Mouse (Mus musculus): Measurements from ENCODE around the gene Aym1. TPM values are rescaled to one million over a fixed set of nuclear protein-coding genes. Genes with fewer than 3 reads are reported as not detected.
"Not testable (repeated sequence)": the region's sequence is repeated elsewhere in the genome, so short reads cannot be mapped to it uniquely, and the experiment has no call there.

Gene Aym1
- polyA plus RNA-seq, 1 experiment from 2014 or later, result not detected

GRCm38 (mm10) chr5:113361283-113361682 is 4.2 kb downstream of the Aym1 start:
- WGBS, result 82% methylated on average over 7 of the region's 7 CpGs
- Histone ChIP-seq H3K27ac (no peak overlapping the region), H3K27me3 (peaks cover 19% of the 10 kb centered on the region)

DNA sequence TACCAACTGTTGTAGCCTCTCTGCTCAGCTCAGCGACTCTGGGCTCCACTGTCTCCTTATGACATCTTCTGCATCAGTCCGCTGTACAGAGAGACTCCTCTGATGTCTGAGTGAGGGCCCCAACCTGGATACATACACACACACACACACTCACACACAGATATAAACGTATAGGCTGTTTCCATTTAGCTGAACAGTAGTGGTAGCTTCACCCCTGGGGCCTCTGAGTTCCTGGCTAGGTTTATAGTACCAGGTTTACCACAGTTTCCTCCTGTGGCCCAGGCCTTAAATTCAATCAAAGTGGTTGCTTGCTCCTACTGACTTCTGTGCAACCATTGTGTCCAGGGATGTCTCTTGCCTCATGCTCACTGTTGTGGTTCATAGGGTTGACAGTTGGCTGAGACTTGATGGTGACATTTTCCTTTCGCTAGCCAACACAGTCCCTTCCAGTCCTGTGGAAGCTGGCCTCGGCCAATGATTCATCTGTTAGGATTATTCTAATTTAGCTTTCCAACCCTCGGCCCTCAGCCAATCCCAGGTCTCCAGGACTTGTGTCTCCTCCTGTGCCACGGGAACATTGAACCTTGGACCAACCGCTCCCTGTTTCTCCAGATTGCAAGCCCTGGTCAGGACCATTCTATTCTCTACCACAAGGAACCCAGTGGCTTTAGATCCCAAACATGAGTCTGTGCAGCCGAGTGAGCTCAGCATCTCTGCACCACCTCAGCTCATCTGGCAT is 5.3 kb downstream of the Aym1 start:
- Histone ChIP-seq H3K9me3 (replicated peaks) (no peaks in the 10 kb centered on the region), H3K36me3 (no peaks in the 10 kb centered on the region), H3K27ac (no peak overlapping the region), H3K4me2 (replicated peaks) (no peak overlapping the region), H3K27me3 (peaks cover 9% of the 10 kb centered on the region), H3K4me3 (no peak overlapping the region), H3K4me1 (peaks cover 10% of the 10 kb centered on the region), H3K9ac (no peak overlapping the region)
- 82% methylated on average over 9 of the region's 9 CpGs for WGBS
- no peak for ATAC-seq (ENCODE audit: low FRiP score)

More at GRCm38 (mm10) chr5:113361283-113361682, 4.2 kb downstream of the Aym1 start:
- Histone ChIP-seq H3K9ac (no peak overlapping the region), H3K36me3 (no peaks in the 10 kb centered on the region), H3K4me3 (no peak overlapping the region), H3K4me1 (peaks cover 19% of the 10 kb centered on the region), H3K9me3 (replicated peaks) (no peaks in the 10 kb centered on the region), H3K4me2 (replicated peaks) (no peak overlapping the region)
- ATAC-seq (ENCODE audit: low FRiP score), result no peak

DNA sequence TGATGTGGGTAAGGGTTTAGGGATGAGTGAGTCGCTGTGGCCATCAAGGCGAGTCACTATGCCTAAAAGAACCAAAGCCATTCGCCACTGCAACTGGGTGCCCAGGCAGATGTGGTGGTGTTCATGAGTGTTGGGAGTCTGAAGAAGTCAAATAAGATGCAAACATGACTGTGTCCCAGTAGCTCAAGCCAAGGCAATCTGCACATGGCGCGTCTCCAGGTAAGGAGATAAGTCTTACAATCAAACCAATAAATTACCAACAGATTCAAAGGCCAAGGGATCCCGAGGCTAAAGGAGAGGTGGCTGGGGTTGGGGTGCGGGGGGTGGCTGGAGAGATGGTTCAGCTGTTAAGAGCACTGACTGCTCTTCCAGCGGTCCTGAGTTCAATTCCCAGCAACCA is 6.1 kb downstream of the Aym1 start:
- no peak overlapping the region for H3K4me2 ChIP-seq (replicated peaks)
- ATAC-seq (ENCODE audit: low FRiP score), result no peak
- peaks cover 7% of the 10 kb centered on the region for H3K4me1 ChIP-seq
- H3K36me3 ChIP-seq, result no peaks in the 10 kb centered on the region
- H3K9ac ChIP-seq, result no peak overlapping the region
- no peak overlapping the region for H3K27ac ChIP-seq
- peaks cover 8% of the 10 kb centered on the region; the same call in 1 of the 2 replicates for H3K27me3 ChIP-seq
- H3K9me3 ChIP-seq (replicated peaks), result no peaks in the 10 kb centered on the region
- H3K4me3 ChIP-seq, result no peak overlapping the region
- 94% methylated on average over 8 of the region's 8 CpGs for WGBS

DNA sequence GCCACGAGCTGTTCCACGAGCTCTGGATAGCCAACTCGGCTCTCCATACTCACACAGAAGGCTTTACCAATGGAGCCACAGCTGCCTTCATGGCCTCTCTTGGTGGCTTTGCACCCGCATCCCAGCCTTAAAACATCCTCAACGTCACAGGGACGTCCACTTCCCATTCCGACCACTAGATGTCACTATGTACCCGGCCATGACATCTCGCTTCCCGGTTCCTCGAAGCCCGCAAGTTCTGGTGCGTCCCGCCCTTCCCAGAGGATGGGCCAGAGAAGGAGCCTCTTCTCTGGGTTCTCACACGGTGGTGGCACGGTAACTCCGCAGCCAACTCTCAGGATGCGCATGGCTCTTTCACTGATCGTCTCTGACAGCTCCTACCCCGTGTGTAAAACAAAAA is 8.8 kb downstream of the Aym1 start:
- 5% methylated on average over 20 of the region's 20 CpGs for WGBS
- Histone ChIP-seq H3K4me3 (no peak overlapping the region), H3K9me3 (replicated peaks) (no peaks in the 10 kb centered on the region), H3K4me2 (replicated peaks) (0 out of 2 replicates have a peak overlapping the region, but pooled peaks have one; percentile 18), H3K27me3 (no peaks in the 10 kb centered on the region; the same call in 1 of the 2 replicates), H3K9ac (no peak overlapping the region), H3K4me1 (no peaks in the 10 kb centered on the region), H3K27ac (no peak overlapping the region), H3K36me3 (no peaks in the 10 kb centered on the region)
- ATAC-seq (ENCODE audit: low FRiP score), result no peak

DNA sequence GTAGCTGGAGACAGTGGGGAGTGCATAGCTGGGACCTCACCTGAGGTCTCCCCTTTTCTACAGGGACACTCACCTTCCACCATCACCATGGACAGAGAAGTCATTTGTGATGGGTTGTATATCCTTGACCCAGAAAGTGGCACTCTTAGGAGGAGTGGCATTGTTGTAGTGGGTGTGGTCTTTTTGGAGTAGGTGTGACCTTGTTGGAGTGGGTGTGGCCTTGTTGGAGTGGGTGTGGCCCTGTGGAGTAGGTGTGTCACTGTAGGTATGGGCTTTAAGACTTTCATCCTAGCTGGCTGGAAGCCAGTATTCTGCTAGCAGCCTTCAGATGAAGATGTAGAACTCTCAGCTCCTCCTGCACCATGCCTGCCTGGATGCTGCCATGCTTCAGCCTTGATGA is 10.6 kb downstream of the Aym1 start:
- H3K27me3 ChIP-seq; ATAC-seq (ENCODE audit: low FRiP score); H3K4me1 ChIP-seq; H3K4me3 ChIP-seq; H3K27ac ChIP-seq; H3K9me3 ChIP-seq (replicated peaks); H3K9ac ChIP-seq; H3K36me3 ChIP-seq; H3K4me2 ChIP-seq (replicated peaks): not testable (repeated sequence)

- Histone ChIP-seq H3K36me3 (no peaks in the 10 kb centered on the region), H3K27ac (no peak overlapping the region), H3K27me3 (no peaks in the 10 kb centered on the region; the same call in 1 of the 2 replicates), H3K4me2 (replicated peaks) (no peak overlapping the region), H3K4me3 (no peak overlapping the region), H3K9ac (no peak overlapping the region), H3K9me3 (replicated peaks) (no peaks in the 10 kb centered on the region), H3K4me1 (peaks cover 12% of the 10 kb centered on the region)
- no peak for ATAC-seq (ENCODE audit: low FRiP score)
- 82% methylated on average over 17 of the region's 17 CpGs for WGBS
These were observed 12.3 kb downstream of the Aym1 start for GRCm38 (mm10) chr5:113369262-113369868.

DNA sequence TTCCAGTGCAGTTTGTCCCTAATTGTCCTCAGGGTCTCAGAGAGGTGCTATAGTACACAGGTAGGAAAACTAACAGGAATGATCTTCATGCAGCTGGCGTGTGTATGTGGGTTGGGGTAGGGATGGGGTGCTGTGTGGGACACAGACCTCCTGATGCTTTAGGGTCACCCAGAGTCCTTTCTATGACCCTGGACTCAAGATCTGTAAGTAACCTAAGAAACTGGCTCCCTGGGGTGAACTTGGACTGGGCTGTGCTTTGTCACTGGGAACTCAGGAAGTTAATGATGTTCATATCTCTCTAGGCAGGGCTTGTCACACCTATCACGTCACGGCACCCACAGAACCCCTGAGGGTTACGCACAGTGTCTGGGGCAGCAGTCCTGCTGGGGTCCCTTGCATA is 15.4 kb downstream of the Aym1 start:
- peak; percentile 55 for ATAC-seq (ENCODE audit: low FRiP score)

DNA sequence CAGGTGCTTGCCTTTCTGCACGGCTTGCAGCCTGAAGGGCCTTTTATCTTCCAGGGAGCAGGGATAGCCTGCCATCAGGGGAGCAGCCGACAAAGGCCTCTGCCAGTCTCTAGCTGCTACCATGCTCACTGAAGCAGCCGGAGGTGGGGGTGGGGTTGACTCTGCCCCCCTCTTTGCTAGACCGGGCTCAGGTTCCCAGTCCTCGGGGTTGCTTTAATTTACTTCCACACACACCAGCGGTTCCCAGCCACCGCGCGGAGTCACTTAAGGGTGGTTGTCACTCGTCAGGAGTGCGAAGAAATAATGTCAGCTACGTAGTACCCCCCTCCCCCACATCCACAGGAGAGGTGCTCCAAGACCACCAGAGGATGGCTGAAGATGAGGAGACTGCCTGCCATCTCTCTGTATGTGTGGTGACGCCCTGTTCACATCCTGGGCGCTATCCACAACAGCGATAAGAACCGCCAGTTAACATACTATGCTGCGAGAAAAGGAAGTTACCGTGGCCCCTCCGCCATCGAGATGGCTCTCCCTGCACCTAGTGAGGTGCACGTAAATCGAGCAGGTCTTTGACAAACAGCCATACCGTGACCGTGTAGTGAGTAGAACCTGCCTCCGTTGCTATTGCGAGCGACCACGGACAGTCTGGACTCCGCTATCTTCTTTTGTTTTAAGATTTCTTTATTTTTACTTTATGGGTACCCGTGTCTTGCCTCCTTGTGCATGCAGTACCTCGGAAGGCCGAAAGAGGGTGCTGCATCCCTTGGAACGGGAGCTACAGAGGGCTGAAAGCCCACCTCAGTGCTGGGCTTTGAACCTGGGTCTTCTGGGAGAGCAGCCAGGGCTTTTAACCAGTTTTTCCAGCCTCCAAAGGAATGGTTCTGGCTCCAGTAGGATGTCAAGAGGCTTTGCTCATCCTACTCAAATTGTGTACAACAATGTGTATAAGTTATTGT is 16.2 kb downstream of the Aym1 start:
- peak; percentile 50 for ATAC-seq (ENCODE audit: low FRiP score)
- Histone ChIP-seq H3K27me3 (no peaks in the 10 kb centered on the region), H3K9me3 (replicated peaks) (no peaks in the 10 kb centered on the region), H3K36me3 (no peaks in the 10 kb centered on the region), H3K27ac (peak overlapping the region; percentile 71), H3K4me3 (peak overlapping the region; percentile 25; the same call in 1 of the 2 replicates), H3K4me1 (peaks cover 15% of the 10 kb centered on the region), H3K9ac (peak overlapping the region; percentile 36; the same call in 1 of the 2 replicates), H3K4me2 (replicated peaks) (peak overlapping the region; percentile 55)
- 4% methylated on average over 33 of the region's 33 CpGs for WGBS

More for the DNA sequence above, 15.4 kb downstream of the Aym1 start:
- Histone ChIP-seq H3K9me3 (replicated peaks) (no peaks in the 10 kb centered on the region), H3K36me3 (no peaks in the 10 kb centered on the region), H3K4me2 (replicated peaks) (peak overlapping the region; percentile 55), H3K27ac (peak overlapping the region; percentile 71), H3K4me3 (no peak overlapping the region), H3K9ac (0 out of 2 replicates have a peak overlapping the region, but pooled peaks have one; percentile 36), H3K27me3 (no peaks in the 10 kb centered on the region), H3K4me1 (peaks cover 15% of the 10 kb centered on the region)
- 67% methylated on average over 4 of the region's 4 CpGs for WGBS

- no peak overlapping the region for H3K9ac ChIP-seq
- WGBS, result 72% methylated on average over 10 of the region's 10 CpGs
These were observed 17.2 kb downstream of the Aym1 start for GRCm38 (mm10) chr5:113374290-113374689.

DNA sequence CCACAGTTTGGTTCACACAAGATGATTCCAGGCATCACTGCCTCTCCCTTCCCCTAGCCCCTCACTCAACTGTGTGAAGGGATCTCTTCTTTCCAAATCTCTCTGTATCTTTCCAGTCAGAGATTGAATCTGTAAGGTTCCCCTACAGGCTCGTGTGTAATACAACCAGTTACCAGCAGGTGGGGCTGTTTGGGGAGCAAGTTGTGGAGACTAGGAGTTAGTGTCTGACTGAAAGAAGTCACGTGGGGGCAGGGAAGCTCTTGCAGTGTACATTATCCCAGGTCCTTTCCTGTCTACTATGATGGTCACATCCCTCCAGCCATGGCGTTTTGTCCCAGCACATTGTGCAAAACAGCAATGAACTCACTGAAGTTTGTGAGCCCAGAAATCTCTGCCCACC is 18.7 kb downstream of the Aym1 start:
- Histone ChIP-seq H3K9ac (no peak overlapping the region), H3K4me3 (no peak overlapping the region), H3K27ac (no peak overlapping the region), H3K36me3 (no peaks in the 10 kb centered on the region), H3K9me3 (replicated peaks) (no peaks in the 10 kb centered on the region), H3K27me3 (no peaks in the 10 kb centered on the region), H3K4me1 (peaks cover 15% of the 10 kb centered on the region), H3K4me2 (replicated peaks) (no peak overlapping the region)
- no peak for ATAC-seq (ENCODE audit: low FRiP score)
- WGBS, result 31% methylated on average over 3 of the region's 3 CpGs

More at GRCm38 (mm10) chr5:113374290-113374689, 17.2 kb downstream of the Aym1 start:
- Histone ChIP-seq H3K27ac (0 out of 2 replicates have a peak overlapping the region, but pooled peaks have one; percentile 8), H3K4me2 (replicated peaks) (no peak overlapping the region), H3K4me3 (no peak overlapping the region), H3K36me3 (no peaks in the 10 kb centered on the region), H3K27me3 (no peaks in the 10 kb centered on the region), H3K4me1 (peaks cover 15% of the 10 kb centered on the region), H3K9me3 (replicated peaks) (no peaks in the 10 kb centered on the region)
- ATAC-seq (ENCODE audit: low FRiP score), result no peak

- no peak overlapping the region for H3K4me3 ChIP-seq
- no peaks in the 10 kb centered on the region for H3K27me3 ChIP-seq
- peaks cover 15% of the 10 kb centered on the region for H3K4me1 ChIP-seq
- H3K9ac ChIP-seq, result no peak overlapping the region
- WGBS, result 84% methylated on average over 1 of the region's 1 CpGs
- no peak overlapping the region for H3K4me2 ChIP-seq (replicated peaks)
- no peaks in the 10 kb centered on the region for H3K36me3 ChIP-seq
- no peak for ATAC-seq (ENCODE audit: low FRiP score)
- H3K27ac ChIP-seq, result no peak overlapping the region
- no peaks in the 10 kb centered on the region for H3K9me3 ChIP-seq (replicated peaks)
These were observed 19.2 kb downstream of the Aym1 start for GRCm38 (mm10) chr5:113376292-113376691.

DNA sequence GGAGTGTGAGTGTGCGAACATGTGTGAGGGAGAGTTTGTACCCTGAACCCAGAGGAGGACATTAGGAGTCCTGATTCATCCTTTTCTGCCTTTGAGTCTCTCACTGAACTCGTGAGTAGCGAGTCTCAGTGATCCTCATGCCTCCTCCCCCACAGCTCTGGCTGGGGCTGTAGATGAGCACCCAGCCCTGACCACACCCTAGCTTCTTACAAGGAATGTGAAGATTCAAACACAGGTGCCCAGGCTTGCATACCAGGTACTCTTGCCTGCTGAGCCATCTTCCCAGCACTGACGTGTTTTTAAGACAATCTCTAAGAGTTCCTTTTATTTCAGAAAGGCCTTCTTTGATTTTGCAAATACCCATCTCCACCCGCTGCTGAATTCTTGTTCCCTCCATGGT is 22.3 kb downstream of the Aym1 start:
- Histone ChIP-seq H3K27me3 (no peaks in the 10 kb centered on the region), H3K4me2 (replicated peaks) (no peak overlapping the region), H3K9me3 (replicated peaks) (no peaks in the 10 kb centered on the region), H3K4me1 (peaks cover 2% of the 10 kb centered on the region), H3K36me3 (no peaks in the 10 kb centered on the region), H3K4me3 (no peak overlapping the region), H3K9ac (no peak overlapping the region), H3K27ac (no peak overlapping the region)
- ATAC-seq (ENCODE audit: low FRiP score), result no peak
- WGBS, result 70% methylated on average over 5 of the region's 5 CpGs

Measured in hindbrain, embryonic 12.5 days (tissue).